Mouse (Mus musculus) lung, postnatal 0 days (tissue): ENCODE measurements around the gene Col20a1. TPM values are rescaled to one million over a fixed set of nuclear protein-coding genes. Genes with fewer than 3 reads are reported as not detected.

ENCODE experiments used
- ATAC-seq: fragments of 200-750 bp; cut with Nextera tagmentation; 2 replicates; pipeline ENCODE4 v1.8.0; 2017; ENCODE audit warnings: moderate library complexity
- DNase-seq: peaks from one replicate; pipeline ENCODE4 v3.0.0-alpha.2; 2016; ENCODE audit warnings: low spot score
- H3K27ac ChIP-seq: fragments of 300-500 bp; sonication (generic); 2 replicates; pipeline ENCODE4 v1.5.1; 2014; ENCODE audit warnings: antibody characterized with exemption, mild to moderate bottlenecking, low read length, mixed read lengths
- H3K27me3 ChIP-seq: fragments of 300-500 bp; sonication (generic); replicated peaks from 2 replicates; pipeline ENCODE4 v1.6.1; 2014; ENCODE audit warnings: low read length, mixed read lengths; ENCODE audit not compliant: insufficient read depth
- H3K36me3 ChIP-seq: fragments of 300-500 bp; sonication (generic); 2 replicates; pipeline ENCODE4 v1.6.1; 2014; ENCODE audit warnings: low read length, mixed read lengths; ENCODE audit not compliant: insufficient read depth
- H3K4me1 ChIP-seq: fragments of 300-500 bp; sonication (generic); 2 replicates; pipeline ENCODE4 v1.6.1; 2014; ENCODE audit warnings: antibody characterized with exemption, low read depth, low read length, mixed read lengths; ENCODE audit not compliant: insufficient read depth
- H3K4me2 ChIP-seq: fragments of 300-500 bp; sonication (generic); replicated peaks from 2 replicates; pipeline ENCODE4 v1.6.1; 2014; ENCODE audit warnings: low read depth, mild to moderate bottlenecking, low read length, moderate library complexity, mixed read lengths
- H3K4me3 ChIP-seq: fragments of 300-500 bp; sonication (generic); 2 replicates; pipeline ENCODE4 v1.5.1; 2014; ENCODE audit warnings: low read depth, low read length
- H3K9ac ChIP-seq: fragments of 300-500 bp; sonication (generic); replicated peaks from 2 replicates; pipeline ENCODE4 v1.6.1; 2014; ENCODE audit warnings: low read depth, mild to moderate bottlenecking
- H3K9me3 ChIP-seq: fragments of 300-500 bp; sonication (generic); 2 replicates; pipeline ENCODE4 v1.6.1; 2016; ENCODE audit warnings: low read length, mixed read lengths
- CTCF ChIP-seq: IDR thresholded peaks from 2 replicates; pipeline ENCODE4 v1.5.1; 2016; ENCODE audit warnings: antibody characterized with exemption, mild to moderate bottlenecking
- EP300 ChIP-seq: IDR thresholded peaks from 2 replicates; pipeline ENCODE4 v1.6.1; 2016; ENCODE audit warnings: antibody characterized with exemption, mild to moderate bottlenecking, control low read depth
- WGBS: fragments of 180-500 bp; shearing (Covaris S2); extraction: QIAGEN DNeasy Blood & Tissue Kit; methylation state at CpG from one replicate; pipeline ENCODE4 v1.1.7; 2014; 5-methylcytosine and 5-hydroxymethylcytosine counted together
- polyA plus RNA-seq: library from polyadenylated mRNA; unstranded; fragments of >200 nt; fragmentation: Nextera tagmentation; extraction: Ambion mirVana; gene quantifications from 2 replicates; pipeline ENCODE4 v1.2.1, GENCODE M21; 2015

The Col20a1 gene
- polyA plus RNA-seq, 1 experiment from 2014 or later = 0.20 TPM

GRCm38 (mm10) chr2:181007054-181007453 is 20.7 kb downstream of the Col20a1 start:
- Histone ChIP-seq H3K9me3 (no peaks in the 10 kb centered on the region), H3K9ac (no peak overlapping the region), H3K27me3 (no peaks in the 10 kb centered on the region), H3K4me3 (no peak overlapping the region), H3K4me1 (no peaks in the 10 kb centered on the region), H3K4me2 (no peak overlapping the region), H3K27ac (no peak overlapping the region), H3K36me3 (no peaks in the 10 kb centered on the region)
- TF ChIP-seq CTCF (no peak), EP300 (no peak)
- DNase-seq (no peak), ATAC-seq (no peak)
- 48% methylated on average over 3 of the region's 4 CpGs for WGBS

GRCm38 (mm10) chr2:181008339-181008738 is 22.0 kb downstream of the Col20a1 start:
- no peak overlapping the region for H3K4me2 ChIP-seq
- WGBS = 77% methylated on average over 5 of the region's 5 CpGs
- DNase-seq = no peak
- no peak overlapping the region for H3K4me3 ChIP-seq
- no peak overlapping the region for H3K27ac ChIP-seq
- H3K4me1 ChIP-seq = no peaks in the 10 kb centered on the region
- TF ChIP-seq EP300 (no peak), CTCF (no peak)
- H3K36me3 ChIP-seq = no peaks in the 10 kb centered on the region
- H3K9ac ChIP-seq = no peak overlapping the region
- ATAC-seq = no peak
- no peaks in the 10 kb centered on the region for H3K27me3 ChIP-seq
- H3K9me3 ChIP-seq = no peaks in the 10 kb centered on the region

GRCm38 (mm10) chr2:181031406-181031934 is 45.1 kb downstream of the Col20a1 start:
- TF ChIP-seq EP300 (no peak), CTCF (no peak)
- WGBS = 82% methylated on average over 11 of the region's 11 CpGs
- Histone ChIP-seq H3K4me1 (no peaks in the 10 kb centered on the region), H3K9me3 (no peaks in the 10 kb centered on the region), H3K4me2 (no peak overlapping the region), H3K9ac (no peak overlapping the region), H3K4me3 (no peak overlapping the region), H3K27ac (no peak overlapping the region), H3K36me3 (no peaks in the 10 kb centered on the region), H3K27me3 (no peaks in the 10 kb centered on the region)
- ATAC-seq (no peak), DNase-seq (no peak)

GRCm38 (mm10) chr2:181032407-181032806 is 46.1 kb downstream of the Col20a1 start:
- WGBS = 41% methylated on average over 5 of the region's 5 CpGs
- ATAC-seq (no peak), DNase-seq (no peak)
- H3K36me3 ChIP-seq = no peaks in the 10 kb centered on the region
- no peaks in the 10 kb centered on the region for H3K4me1 ChIP-seq
- no peaks in the 10 kb centered on the region for H3K9me3 ChIP-seq
- TF ChIP-seq EP300 = no peak
- TF ChIP-seq CTCF = peak; percentile 43
- no peak overlapping the region for H3K27ac ChIP-seq
- no peak overlapping the region for H3K9ac ChIP-seq
- H3K4me3 ChIP-seq = no peak overlapping the region
- H3K4me2 ChIP-seq = no peak overlapping the region
- no peaks in the 10 kb centered on the region for H3K27me3 ChIP-seq

GRCm38 (mm10) chr2:181033310-181033709 is 47.0 kb downstream of the Col20a1 start:
- Histone ChIP-seq H3K9me3 (no peaks in the 10 kb centered on the region), H3K4me2 (no peak overlapping the region), H3K4me3 (no peak overlapping the region), H3K27ac (no peak overlapping the region), H3K27me3 (peaks cover 6% of the 10 kb centered on the region; the same call in 1 of the 2 replicates), H3K36me3 (no peaks in the 10 kb centered on the region), H3K4me1 (no peaks in the 10 kb centered on the region), H3K9ac (no peak overlapping the region)
- WGBS = 31% methylated on average over 6 of the region's 6 CpGs
- ATAC-seq = no peak
- peak; percentile 35 for DNase-seq
- TF ChIP-seq CTCF = no peak
- no peak for TF ChIP-seq EP300

- DNase-seq (no peak), ATAC-seq (no peak)
- Histone ChIP-seq H3K9me3 (no peaks in the 10 kb centered on the region), H3K4me3 (no peak overlapping the region), H3K4me1 (no peaks in the 10 kb centered on the region), H3K36me3 (no peaks in the 10 kb centered on the region), H3K27me3 (peaks cover 18% of the 10 kb centered on the region), H3K9ac (no peak overlapping the region), H3K4me2 (no peak overlapping the region), H3K27ac (no peak overlapping the region)
- WGBS = 75% methylated on average over 7 of the region's 7 CpGs
- TF ChIP-seq EP300 (no peak), CTCF (no peak)
These were observed 48.9 kb downstream of the Col20a1 start for GRCm38 (mm10) chr2:181035186-181035585.

GRCm38 (mm10) chr2:181036561-181036960 is 50.2 kb downstream of the Col20a1 start:
- Histone ChIP-seq H3K9me3 (no peaks in the 10 kb centered on the region), H3K27ac (no peak overlapping the region), H3K36me3 (no peaks in the 10 kb centered on the region), H3K4me1 (no peaks in the 10 kb centered on the region), H3K4me2 (no peak overlapping the region), H3K27me3 (peaks cover 18% of the 10 kb centered on the region), H3K9ac (no peak overlapping the region), H3K4me3 (no peak overlapping the region)
- no peak for ATAC-seq
- TF ChIP-seq CTCF = no peak
- no peak for TF ChIP-seq EP300
- 57% methylated on average over 6 of the region's 6 CpGs for WGBS
- DNase-seq = no peak
